ENCODE assay signal across 24 mouse cellular contexts in genomic region chr13:24497001-24497400, GRCm38 (mm10).
DNase-seq lines count a peak whose midpoint lies in the region; ATAC-seq and TF ChIP-seq lines count a peak whose summit lies in the region.
"Had no signal": no experiment of that assay in that cellular context is flagged by ENCODE, and none has a peak within 500 bp of the region (broad histone marks: within the 10 kb centered on the region; RNA-seq: fewer than 3 reads in every experiment).

No protein-coding gene starts in this region.

- no peaks in the 10 kb centered on the region for H3K27me3 ChIP-seq in MEL (ENCODE audit: control insufficient read depth in 1 of 2, insufficient read depth in 2 of 2, low read length in 2 of 2)
- no peaks in the 10 kb centered on the region for H3K27me3 ChIP-seq in liver, embryonic 14.5 days (ENCODE audit: control insufficient read depth, insufficient read depth, low read length)
- no peaks in the 10 kb centered on the region for H3K27me3 ChIP-seq in thymus, adult 2 months (ENCODE audit: control insufficient read depth, insufficient read depth, low read length)
- H3K27me3 ChIP-seq: forebrain, embryonic 12.5 days; limb, embryonic 13.5 days; lung, embryonic 15.5 days; neural tube, embryonic 13.5 days had no signal

- H3K9ac ChIP-seq in MEL (ENCODE audit: control insufficient read depth, low read depth, low read length, poor library complexity, severe bottlenecking) = peak overlapping the region; percentile 26
- no peak overlapping the region; the same call in 1 of the 2 replicates for H3K9ac ChIP-seq in liver, embryonic 14.5 days (replicated peaks)
- H3K9ac ChIP-seq: forebrain, embryonic 12.5 days; limb, embryonic 13.5 days; lung, embryonic 15.5 days; neural tube, embryonic 13.5 days had no signal

- peak overlapping the region; percentile 78 for H3K27ac ChIP-seq in MEL (ENCODE audit: control insufficient read depth, low read depth, low read length)
- H3K27ac ChIP-seq in liver, embryonic 14.5 days = no peak overlapping the region
- H3K27ac ChIP-seq in thymus, adult 2 months (ENCODE audit: control insufficient read depth, insufficient read depth, low read length) = no peak overlapping the region
- H3K27ac ChIP-seq: forebrain, embryonic 12.5 days; hindbrain, embryonic 10.5 days; layer of hippocampus, adult 2 months; limb, embryonic 13.5 days; lung, embryonic 15.5 days; neural tube, embryonic 13.5 days had no signal

- WGBS in liver, embryonic 14.5 days (ENCODE audit: insufficient replicate concordance) = 15% methylated on average over 12 of the region's 12 CpGs
- WGBS in thymus, adult 2 months = 27% methylated on average over 12 of the region's 12 CpGs

- no peak for TF ChIP-seq RAD21 in MEL (IDR thresholded peaks at IDR 0.05; ENCODE audit: low read depth, low read length)

- no peak for TF ChIP-seq POLR2A in MEL (IDR thresholded peaks at IDR 0.05; ENCODE audit: control insufficient read depth in 1 of 2, insufficient read depth in 1 of 2, low read depth in 1 of 2, low read length in 2 of 2, poor library complexity in 1 of 2)
- no peak for TF ChIP-seq POLR2A in thymus, adult 2 months (IDR thresholded peaks at IDR 0.05; ENCODE audit: control insufficient read depth, extremely low read depth, insufficient read depth, low read length, poor library complexity)

- H3K79me2 ChIP-seq in MEL (ENCODE audit: control insufficient read depth, insufficient read depth, low read length, poor library complexity) = peaks cover 7% of the 10 kb centered on the region

- peaks cover 24 to 55% of the 10 kb centered on the region in 2 experiments for H3K4me1 ChIP-seq in MEL (ENCODE audit: control insufficient read depth in 1 of 2, insufficient read depth in 2 of 2, low read length in 2 of 2)
- H3K4me1 ChIP-seq in liver, embryonic 14.5 days (replicated peaks; ENCODE audit: control insufficient read depth in 2 of 2, insufficient read depth in 2 of 2, low read length in 1 of 2) = peaks cover 31 to 45% of the 10 kb centered on the region in 2 experiments
- peaks cover 15% of the 10 kb centered on the region for H3K4me1 ChIP-seq in thymus, adult 2 months (replicated peaks; ENCODE audit: control insufficient read depth, insufficient read depth, low read length)
- H3K4me1 ChIP-seq: limb, embryonic 13.5 days; lung, embryonic 15.5 days had no signal

- H3K4me2 ChIP-seq in liver, embryonic 14.5 days (ENCODE audit: low read depth) = peak overlapping the region; percentile 1; the same call in 1 of the 2 replicates
- H3K4me2 ChIP-seq: forebrain, embryonic 12.5 days; limb, embryonic 13.5 days; lung, embryonic 15.5 days; midbrain, embryonic 11.5 days; neural tube, embryonic 13.5 days had no signal

- no peak for TF ChIP-seq CTCF in MEL (IDR thresholded peaks at IDR 0.05 in 2 of 3, conservative IDR thresholded peaks at IDR 0.05 in 1 of 3; ENCODE audit: control insufficient read depth in 1 of 3, insufficient read depth in 1 of 3, low read depth in 2 of 3, low read length in 3 of 3, poor library complexity in 1 of 3, severe bottlenecking in 1 of 3)
- no peak for TF ChIP-seq CTCF in liver, embryonic 14.5 days (IDR thresholded peaks at IDR 0.05; ENCODE audit: low read depth)
- no peak for TF ChIP-seq CTCF in thymus, adult 2 months (IDR thresholded peaks at IDR 0.05; ENCODE audit: borderline replicate concordance, control insufficient read depth, extremely low read depth, insufficient read depth, low read length, poor library complexity)

- H3K36me3 ChIP-seq in MEL (ENCODE audit: control insufficient read depth in 1 of 2, insufficient read depth in 2 of 2, low read length in 2 of 2) = peaks cover 0 to 39% of the 10 kb centered on the region in 2 experiments; a peak in 2 of 4 replicates
- no peaks in the 10 kb centered on the region for H3K36me3 ChIP-seq in liver, embryonic 14.5 days (replicated peaks; ENCODE audit: control insufficient read depth, insufficient read depth, low read depth)
- no peaks in the 10 kb centered on the region for H3K36me3 ChIP-seq in thymus, adult 2 months (ENCODE audit: control insufficient read depth, insufficient read depth, low read length)
- H3K36me3 ChIP-seq: forebrain, embryonic 12.5 days; hindbrain, embryonic 10.5 days; limb, embryonic 13.5 days; lung, embryonic 15.5 days; neural tube, embryonic 13.5 days had no signal

- DNase-seq in MEL (ENCODE audit: low read depth, low spot score) = peak; percentile 89
- peak; percentile 63 for DNase-seq in c-Kit-positive CD71-positive TER-119-negative erythroid progenitor cells, embryonic 14.5 days (ENCODE audit: low read depth)
- DNase-seq in liver, embryonic 14.5 days (ENCODE audit: low read depth in 3 of 3, low spot score in 3 of 3) = peak; percentile 50 to 57 (median 56)
- peak; percentile 24 for DNase-seq in thymus, adult 2 months
- DNase-seq in right cerebral cortex, adult 18-20 months = no peak
- no peak for DNase-seq in adrenal gland, adult 18-20 months (ENCODE audit: low spot score in 2 of 2)
- DNase-seq in retina, embryonic 14.5 days (ENCODE audit: low spot score) = no peak
- DNase-seq: adrenal gland, postnatal 25 days; cerebellum, adult 2 months; cerebellum, postnatal 36 days; gastrocnemius, postnatal 10 days; kidney, adult 2 months; kidney, postnatal 14 days; layer of hippocampus, postnatal 36 days; lung, postnatal 4 days; right cerebral cortex, postnatal 14 days had no signal

- ATAC-seq in liver, embryonic 14.5 days (ENCODE audit: insufficient read depth) = peak; percentile 75
- ATAC-seq: activated CD4-positive, CD25-positive, alpha-beta regulatory T cell, adult 4 months had no signal

- H3K4me3 ChIP-seq in MEL (ENCODE audit: control insufficient read depth in 1 of 2, insufficient read depth in 1 of 2, low read depth in 2 of 2, low read length in 2 of 2) = no peak overlapping the region
- H3K4me3 ChIP-seq in liver, embryonic 14.5 days (ENCODE audit: insufficient read depth in 1 of 2, low read depth in 2 of 2, low read length in 2 of 2) = no peak overlapping the region
- H3K4me3 ChIP-seq in thymus, adult 2 months (ENCODE audit: control insufficient read depth, insufficient read depth, low read length) = no peak overlapping the region
- H3K4me3 ChIP-seq: forebrain, embryonic 12.5 days; hindbrain, embryonic 10.5 days; layer of hippocampus, adult 2 months; limb, embryonic 13.5 days; lung, embryonic 15.5 days; neural tube, embryonic 13.5 days had no signal

- H3K9me3 ChIP-seq in MEL (replicated peaks; ENCODE audit: insufficient read depth, low read length) = no peaks in the 10 kb centered on the region
- no peaks in the 10 kb centered on the region for H3K9me3 ChIP-seq in liver, embryonic 14.5 days (ENCODE audit: control insufficient read depth, low read length)
- H3K9me3 ChIP-seq: forebrain, embryonic 12.5 days; hindbrain, embryonic 10.5 days; limb, embryonic 13.5 days; lung, embryonic 15.5 days; neural tube, embryonic 13.5 days had no signal

- peak; percentile 95 to 98 for TF ChIP-seq EP300 in MEL (IDR thresholded peaks at IDR 0.05; ENCODE audit: low read depth in 1 of 2, low read length in 2 of 2)
- peak; percentile 90 for TF ChIP-seq EP300 in liver, embryonic 14.5 days (IDR thresholded peaks at IDR 0.05; ENCODE audit: low read depth)

TF ChIP-seq in MEL, 35 proteins besides CTCF, POLR2A, EP300 and RAD21:
- no peak for TF ChIP-seq ZKSCAN1 (IDR thresholded peaks at IDR 0.05; ENCODE audit: low read depth, low read length)
- TF ChIP-seq MAX (IDR thresholded peaks at IDR 0.05; ENCODE audit: low read length) = peak; percentile 90
- no peak for TF ChIP-seq E2F4 (IDR thresholded peaks at IDR 0.05; ENCODE audit: borderline replicate concordance, low read depth, low read length)
- no peak for TF ChIP-seq MEF2A (IDR thresholded peaks at IDR 0.05; ENCODE audit: extremely low read depth, insufficient replicate concordance, low read depth, low read length, poor library complexity, severe bottlenecking)
- TF ChIP-seq TAL1 (IDR thresholded peaks at IDR 0.05; ENCODE audit: low read length) = peak; percentile 89
- peak; percentile 75 for TF ChIP-seq RCOR1 (IDR thresholded peaks at IDR 0.05; ENCODE audit: low read depth, low read length)
- TF ChIP-seq CHD1 (IDR thresholded peaks at IDR 0.05; ENCODE audit: low read depth, low read length) = no peak
- no peak for TF ChIP-seq NRF1 (IDR thresholded peaks at IDR 0.05; ENCODE audit: insufficient read depth, low read depth, low read length, poor library complexity, severe bottlenecking)
- TF ChIP-seq CHD2 (IDR thresholded peaks at IDR 0.05; ENCODE audit: low read length) = no peak
- TF ChIP-seq MAFK (IDR thresholded peaks at IDR 0.05; ENCODE audit: borderline replicate concordance, low read depth, low read length) = peak; percentile 10; the same call in 1 of the 2 replicates
- 0 out of 2 replicates have a peak, but pooled peaks have one; percentile 59 for TF ChIP-seq POLR2AphosphoS2 (IDR thresholded peaks at IDR 0.05; ENCODE audit: low read length)
- peak; percentile 78 for TF ChIP-seq MXI1 (IDR thresholded peaks at IDR 0.05; ENCODE audit: low read depth, low read length)
- TF ChIP-seq TCF12 (IDR thresholded peaks at IDR 0.05; ENCODE audit: low read depth, low read length) = peak; percentile 100
- peak; percentile 94 for TF ChIP-seq MYC (IDR thresholded peaks at IDR 0.05; ENCODE audit: low read depth, low read length)
- TF ChIP-seq ETS1 (IDR thresholded peaks at IDR 0.05; ENCODE audit: low read depth, low read length) = peak; percentile 98
- peak; percentile 86 for TF ChIP-seq SIN3A (IDR thresholded peaks at IDR 0.05; ENCODE audit: low read length)
- peak; percentile 95 for TF ChIP-seq GATA1 (IDR thresholded peaks at IDR 0.05; ENCODE audit: low read depth, low read length)
- peak; percentile 95 for TF ChIP-seq BHLHE40 (IDR thresholded peaks at IDR 0.05; ENCODE audit: borderline replicate concordance, low read depth, low read length)
- peak; percentile 86 for TF ChIP-seq MYB (IDR thresholded peaks at IDR 0.05; ENCODE audit: low read depth, low read length)
- 0 out of 2 replicates have a peak, but pooled peaks have one; percentile 22 for TF ChIP-seq HCFC1 (IDR thresholded peaks at IDR 0.05; ENCODE audit: low read depth, low read length)
- TF ChIP-seq ZNF384 (IDR thresholded peaks at IDR 0.05; ENCODE audit: low read depth, low read length) = peak; percentile 37; the same call in 1 of the 2 replicates
- peak; percentile 45; the same call in 1 of the 2 replicates for TF ChIP-seq USF1 (IDR thresholded peaks at IDR 0.05; ENCODE audit: low read depth, low read length)
- TF ChIP-seq ZC3H11A (IDR thresholded peaks at IDR 0.05; ENCODE audit: low read depth, low read length) = no peak

Comparison
In these comparisons a context has a peak if more than half of its experiments do, and no peak if none do; other contexts are left out.
1. DNase-seq: peak in MEL (single experiment), c-Kit-positive CD71-positive TER-119-negative erythroid progenitor cells, embryonic 14.5 days (single experiment), liver, embryonic 14.5 days (3 of 3) and thymus, adult 2 months (single experiment); none in right cerebral cortex, adult 18-20 months (single experiment), adrenal gland, adult 18-20 months (0 of 2) and retina, embryonic 14.5 days (single experiment).